Mouse (Mus musculus) layer of hippocampus, adult 8-10 months (tissue): ENCODE data around the gene Fam83d. TPM values are rescaled to one million over a fixed set of nuclear protein-coding genes. Genes with fewer than 3 reads are reported as not detected.

ENCODE experiments used
- DNase-seq, 2 experiments: peaks; one replicate each; pipeline ENCODE4 v3.0.0; 2022; ENCODE audit warnings: low spot score in 2 of 2
- total RNA-seq, 4 experiments: library from RNA; stranded (reverse); gene quantifications; 2 replicates each; pipeline ENCODE4 v1.2.4; 2022

Fam83d gene
- total RNA-seq, 4 experiments from 2014 or later = 2.3 to 4.0 (median 3.3) TPM

DNA sequence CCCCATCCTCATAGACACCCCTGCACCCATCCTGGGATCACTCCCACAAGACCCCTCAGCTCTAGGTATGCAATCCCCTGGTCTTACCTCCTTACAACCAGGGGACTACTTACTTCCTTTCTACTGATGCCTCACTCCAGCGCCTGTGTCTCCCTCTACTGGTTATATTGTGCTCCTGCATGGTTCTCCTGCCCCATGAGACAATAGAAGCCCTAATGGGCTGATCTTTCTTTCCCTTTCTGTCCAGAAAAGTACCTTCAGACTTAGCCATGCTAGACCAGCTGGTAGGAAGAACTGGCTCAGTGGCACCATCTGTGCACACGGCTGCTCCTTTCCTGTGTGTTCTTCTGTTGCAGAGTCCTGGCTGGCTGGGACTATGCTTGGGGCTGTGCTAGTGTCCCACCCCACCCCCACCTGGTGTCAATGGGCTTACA, 22.8 kb upstream of the Fam83d start:
- DNase-seq = peak; percentile 61 to 66

DNA sequence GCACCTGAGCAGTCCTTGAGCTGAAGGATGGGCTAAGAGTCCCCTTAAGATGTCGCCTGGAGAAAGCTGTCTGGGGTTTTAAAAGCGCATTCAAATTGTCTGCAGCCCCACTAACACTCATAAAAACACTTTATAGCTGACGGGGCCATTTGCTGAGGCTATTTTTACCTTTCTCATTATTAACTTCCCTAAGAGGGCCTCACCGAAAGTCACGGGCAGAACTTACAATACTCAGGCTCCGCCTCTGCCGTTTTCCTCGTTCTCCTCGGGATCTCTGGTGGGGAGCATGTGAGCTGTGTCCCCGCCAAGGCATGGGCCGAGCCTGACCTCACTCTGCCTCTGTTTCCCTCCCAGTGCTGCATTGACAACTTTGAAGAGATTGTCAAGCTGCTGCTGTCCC, 21.7 kb upstream of the Fam83d start:
- DNase-seq = no peak

DNA sequence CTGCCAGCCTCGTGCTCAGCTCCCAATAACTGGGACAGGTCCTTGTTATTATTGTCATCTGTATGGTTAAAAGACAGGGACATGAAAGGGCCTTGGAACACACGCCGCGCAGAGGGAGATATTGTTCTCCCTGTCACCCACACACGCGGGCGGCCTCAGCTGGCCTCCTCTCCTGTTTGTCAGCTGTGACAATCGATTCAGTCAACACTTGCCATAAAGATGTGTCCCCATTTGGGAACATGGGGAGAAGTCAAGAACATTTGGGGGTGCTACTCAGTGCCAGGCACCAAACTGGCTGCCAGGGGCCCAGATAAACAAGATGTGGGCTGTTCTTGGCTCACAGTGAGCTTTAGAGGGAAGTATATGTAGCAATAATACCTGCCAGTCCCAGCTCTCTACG, 18.5 kb upstream of the Fam83d start:
- DNase-seq = peak; percentile 81 to 87

DNA sequence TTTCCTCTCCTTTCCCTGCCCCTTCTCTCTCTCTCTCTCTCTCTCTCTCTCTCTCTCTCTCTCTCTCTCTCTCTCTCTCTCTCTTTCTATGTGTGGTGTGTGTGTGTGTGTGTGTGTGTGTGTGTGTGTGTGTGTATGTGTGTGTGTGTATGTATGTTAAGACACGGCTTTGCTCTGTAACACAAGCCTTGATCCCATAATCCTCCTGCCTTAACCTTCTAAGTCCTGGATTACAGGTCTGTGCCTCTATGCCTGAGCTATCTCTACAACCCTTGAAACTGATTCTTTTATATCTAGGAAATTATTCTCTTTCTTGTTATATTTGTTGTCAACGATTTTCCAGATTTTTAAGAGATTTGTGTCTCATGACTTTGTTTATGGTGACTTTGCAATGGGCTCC, 7.7 kb upstream of the Fam83d start:
- DNase-seq = no peak

DNA sequence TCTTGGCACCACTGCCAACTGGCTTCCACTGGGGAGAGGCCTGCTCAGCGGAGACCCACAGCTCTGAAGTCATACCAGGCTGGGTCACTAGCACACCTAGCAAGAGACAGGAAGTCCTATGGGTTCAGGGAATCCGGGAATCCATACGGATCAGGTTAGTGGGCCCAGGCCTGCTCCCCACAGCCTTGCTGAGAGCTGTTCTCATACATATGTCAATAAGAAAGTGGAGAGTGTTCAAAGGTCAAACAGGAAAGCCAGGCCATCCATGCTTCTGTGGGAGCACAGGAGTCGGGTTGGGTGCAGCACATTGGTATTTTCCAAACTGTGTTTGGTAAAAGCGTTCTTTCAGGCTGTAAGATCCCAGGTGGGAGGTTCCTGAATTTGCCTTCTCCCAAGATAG, 5.6 kb upstream of the Fam83d start:
- DNase-seq = no peak

DNA sequence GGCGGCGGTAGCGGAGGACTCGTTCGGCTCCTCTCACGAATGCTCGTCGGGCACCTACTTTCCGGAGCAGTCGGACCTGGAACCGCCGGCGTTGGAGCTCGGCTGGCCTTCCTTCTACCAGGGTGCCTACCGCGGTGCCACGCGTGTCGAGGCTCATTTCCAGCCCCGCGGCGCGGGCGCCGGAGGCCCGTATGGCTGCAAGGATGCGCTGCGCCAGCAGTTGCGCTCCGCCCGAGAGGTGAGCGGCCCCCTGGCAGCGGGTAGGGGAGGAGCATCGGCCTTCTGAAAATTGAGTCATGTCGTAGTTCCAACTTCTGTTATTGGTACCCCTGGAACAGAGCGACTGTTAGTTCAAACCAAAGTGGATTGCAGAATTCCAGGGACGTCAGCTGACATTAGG, 457 bp downstream of the Fam83d start:
- no peak for DNase-seq

DNA sequence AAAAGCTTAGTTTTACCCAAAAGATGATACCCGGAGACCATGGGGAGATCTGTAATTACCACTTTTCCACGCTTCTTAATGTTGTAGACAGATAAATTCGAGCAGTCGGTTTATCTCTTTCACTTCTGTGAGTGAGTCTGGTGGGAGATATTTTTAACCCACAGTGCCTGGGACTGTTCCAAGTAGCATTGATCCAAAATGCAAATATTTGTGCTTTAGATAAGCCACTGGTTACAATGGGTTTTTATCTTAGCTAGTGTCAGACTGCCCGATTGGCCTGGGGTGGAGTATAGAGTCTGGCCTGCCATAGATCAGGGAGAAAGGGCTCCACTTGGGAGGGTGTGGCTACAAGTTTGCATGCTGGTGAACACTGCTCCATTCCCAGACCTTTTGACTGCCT, 878 bp downstream of the Fam83d start:
- no peak for DNase-seq

DNA sequence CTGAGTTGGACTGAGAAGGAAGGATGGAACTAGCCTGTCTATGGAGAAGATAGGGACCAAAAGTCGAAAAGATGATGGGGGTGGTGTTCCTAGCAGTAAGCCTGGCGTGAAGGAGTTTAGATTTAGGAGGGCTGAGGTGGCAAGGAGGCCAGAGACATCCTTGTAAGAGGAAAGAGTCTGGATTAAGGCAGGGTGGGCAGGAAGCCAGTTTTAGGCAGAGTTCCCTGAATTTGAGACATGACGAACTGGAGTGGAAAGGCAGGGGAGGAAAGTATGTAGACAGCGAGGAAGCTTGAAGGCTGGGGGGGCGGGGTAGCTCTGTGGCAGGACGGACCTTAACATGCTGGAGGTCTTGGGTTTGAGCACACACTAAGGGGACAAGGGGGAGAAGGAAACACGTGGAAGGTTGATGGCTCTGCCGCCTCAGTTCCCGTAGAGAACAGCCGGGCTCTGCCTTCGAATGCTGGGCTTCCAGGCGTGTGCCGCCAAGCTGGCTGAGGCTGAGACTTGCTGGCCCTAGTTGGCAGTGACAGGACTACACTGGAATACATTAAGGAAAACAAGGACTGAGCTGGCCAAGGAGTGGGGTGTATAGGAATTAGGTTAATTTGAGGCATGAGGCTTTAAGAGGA, 2.3 kb downstream of the Fam83d start:
- DNase-seq = no peak

DNA sequence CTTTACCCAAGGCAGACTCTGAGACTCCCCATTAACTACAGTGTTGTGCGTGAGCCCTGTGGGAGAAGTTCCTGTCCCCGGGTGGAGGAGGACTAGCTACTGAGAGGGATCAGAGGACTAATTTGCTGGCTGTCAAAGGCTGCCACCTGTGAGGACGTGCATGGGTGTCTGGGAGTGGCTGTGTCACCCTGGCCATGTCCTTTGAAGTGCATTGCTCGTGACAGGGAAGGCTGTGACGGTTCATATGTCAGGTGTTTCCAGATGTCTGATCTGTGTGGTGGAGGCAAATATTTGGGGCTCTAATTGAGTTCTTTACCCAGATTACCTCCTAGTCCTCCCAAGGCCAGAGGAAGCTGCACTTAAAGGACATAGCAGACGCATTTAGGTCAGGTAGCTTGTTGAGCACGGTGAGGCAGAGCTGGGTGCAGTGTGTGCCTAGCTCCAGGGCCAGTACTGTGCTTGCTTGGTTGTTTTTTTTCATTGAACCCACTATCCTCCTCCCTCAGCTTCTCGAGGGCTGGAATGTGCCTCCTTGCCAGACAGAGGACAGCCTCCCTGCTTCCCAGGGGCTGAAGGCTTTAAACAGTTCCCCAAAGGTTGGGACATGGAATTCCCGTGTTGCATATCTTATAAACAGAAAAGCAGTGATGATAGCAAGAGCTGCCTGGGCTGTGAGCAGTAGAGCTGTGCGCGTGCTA, 3.3 kb downstream of the Fam83d start:
- DNase-seq = no peak

DNA sequence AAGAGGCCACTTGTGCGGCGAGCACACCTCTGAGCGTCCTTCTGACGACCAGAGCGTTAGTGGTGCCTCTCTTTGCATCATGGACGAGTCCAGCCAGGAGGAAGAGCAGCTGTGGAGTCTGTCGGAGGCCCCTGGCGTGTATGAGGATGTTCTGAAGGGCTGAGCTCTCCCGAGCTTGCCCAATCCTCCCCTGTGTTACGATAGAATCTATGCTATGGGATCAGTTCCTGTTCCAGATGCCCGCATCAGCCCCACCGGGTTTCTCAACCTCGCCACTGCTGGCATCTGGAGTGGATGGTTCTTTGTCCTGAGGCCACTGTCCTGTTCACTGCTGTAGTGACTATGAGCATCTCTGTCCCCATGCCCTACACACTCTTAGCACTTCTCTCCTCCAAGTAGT, 4.9 kb downstream of the Fam83d start:
- DNase-seq = no peak

DNA sequence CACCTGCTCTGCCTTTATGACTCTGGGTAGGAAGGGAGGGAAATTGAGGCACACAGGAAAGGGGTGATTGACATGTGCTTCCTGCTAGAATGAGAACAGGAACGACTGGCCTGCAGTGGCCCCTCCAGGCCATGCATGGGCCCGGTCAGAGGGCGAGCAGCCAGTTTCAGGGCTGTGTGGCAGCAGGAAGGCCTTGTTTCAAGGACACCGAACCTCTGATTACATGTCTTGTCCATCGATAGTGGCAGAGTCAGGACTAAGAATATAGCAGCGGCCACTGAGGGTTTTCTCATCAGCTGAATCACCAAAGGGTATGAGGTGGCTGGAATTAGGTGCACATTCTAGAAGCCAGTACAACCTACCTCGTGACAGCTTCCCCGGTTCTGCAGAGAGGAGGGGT, 7.0 kb downstream of the Fam83d start:
- DNase-seq = no peak

DNA sequence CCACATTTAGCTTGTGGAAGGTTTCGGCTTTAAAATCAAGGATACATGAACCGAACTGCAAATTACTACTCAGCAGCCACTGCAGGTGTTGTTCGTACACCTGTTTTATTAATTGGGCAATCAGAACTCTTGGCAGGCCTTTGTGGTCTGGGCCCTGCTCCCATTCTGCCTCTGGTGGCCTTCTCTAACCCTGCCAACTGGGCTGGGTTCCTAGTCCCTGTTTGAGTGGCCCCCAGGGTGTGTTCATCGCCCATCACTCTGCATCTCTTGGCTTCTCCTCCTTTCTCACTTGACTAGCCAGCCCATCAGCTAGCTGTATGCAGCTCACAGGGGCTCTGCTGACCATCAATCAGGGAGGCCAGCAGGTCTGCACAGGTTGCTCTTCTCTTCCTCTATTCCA, 8.8 kb downstream of the Fam83d start:
- DNase-seq = no peak

DNA sequence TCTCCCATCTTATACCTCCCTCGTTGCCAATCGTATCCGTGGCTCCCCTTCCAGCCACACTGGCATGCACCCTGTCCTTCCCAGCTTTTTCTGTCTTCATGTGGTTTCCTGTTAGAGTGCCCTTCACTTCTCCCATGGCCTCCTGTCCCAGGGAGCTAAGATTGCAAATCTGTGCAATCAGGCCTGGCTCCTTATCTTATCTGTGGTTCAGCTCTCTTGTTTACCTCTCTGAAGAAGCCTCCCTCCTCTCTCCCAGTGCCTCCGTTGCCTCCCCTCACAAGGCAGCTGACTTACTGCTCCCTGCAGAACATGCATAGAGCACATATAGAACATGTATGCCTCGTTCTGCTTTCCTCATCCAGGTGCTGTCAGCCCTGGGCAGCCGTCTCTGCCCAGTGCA, 9.6 kb downstream of the Fam83d start:
- DNase-seq = no peak

DNA sequence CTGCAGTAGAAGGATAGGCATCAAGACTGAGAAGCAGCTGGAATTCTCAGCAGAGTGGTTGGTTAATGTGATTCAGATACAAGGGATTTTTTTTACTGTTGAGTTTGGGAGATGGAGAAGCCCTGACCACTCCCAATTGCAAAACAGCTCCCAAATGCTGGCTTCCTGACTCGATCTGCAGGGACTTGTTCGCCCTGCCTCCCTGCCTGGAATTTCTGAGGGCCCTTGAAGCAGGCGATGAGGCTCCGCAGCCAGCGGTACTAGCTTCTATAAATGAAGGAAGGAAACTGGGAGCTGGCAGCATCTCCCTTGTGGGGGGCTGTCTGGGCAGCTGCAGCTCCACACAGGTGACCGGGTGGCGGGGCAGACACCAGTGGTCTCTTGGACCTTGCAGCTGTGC, 10.5 kb downstream of the Fam83d start:
- DNase-seq = no peak

DNA sequence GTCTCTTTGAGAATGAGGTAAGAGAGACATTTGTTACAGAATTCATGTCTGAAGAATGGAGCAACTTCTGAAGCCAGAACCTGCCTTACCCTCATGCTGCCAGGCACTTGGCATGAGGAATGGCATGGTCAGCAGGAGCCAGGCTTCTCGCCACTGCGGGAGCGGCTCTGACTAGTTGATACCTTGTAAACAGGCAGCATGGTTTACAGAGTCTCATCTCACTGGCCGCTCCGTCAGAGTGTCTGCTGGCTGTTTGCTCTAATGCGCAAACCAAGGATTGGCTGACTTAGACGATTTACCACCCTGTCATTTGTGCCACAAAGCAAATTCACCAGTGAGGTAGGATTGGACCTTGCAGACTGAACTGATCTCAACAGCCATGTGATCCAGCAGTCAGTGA, 13.2 kb downstream of the Fam83d start:
- no peak for DNase-seq

DNA sequence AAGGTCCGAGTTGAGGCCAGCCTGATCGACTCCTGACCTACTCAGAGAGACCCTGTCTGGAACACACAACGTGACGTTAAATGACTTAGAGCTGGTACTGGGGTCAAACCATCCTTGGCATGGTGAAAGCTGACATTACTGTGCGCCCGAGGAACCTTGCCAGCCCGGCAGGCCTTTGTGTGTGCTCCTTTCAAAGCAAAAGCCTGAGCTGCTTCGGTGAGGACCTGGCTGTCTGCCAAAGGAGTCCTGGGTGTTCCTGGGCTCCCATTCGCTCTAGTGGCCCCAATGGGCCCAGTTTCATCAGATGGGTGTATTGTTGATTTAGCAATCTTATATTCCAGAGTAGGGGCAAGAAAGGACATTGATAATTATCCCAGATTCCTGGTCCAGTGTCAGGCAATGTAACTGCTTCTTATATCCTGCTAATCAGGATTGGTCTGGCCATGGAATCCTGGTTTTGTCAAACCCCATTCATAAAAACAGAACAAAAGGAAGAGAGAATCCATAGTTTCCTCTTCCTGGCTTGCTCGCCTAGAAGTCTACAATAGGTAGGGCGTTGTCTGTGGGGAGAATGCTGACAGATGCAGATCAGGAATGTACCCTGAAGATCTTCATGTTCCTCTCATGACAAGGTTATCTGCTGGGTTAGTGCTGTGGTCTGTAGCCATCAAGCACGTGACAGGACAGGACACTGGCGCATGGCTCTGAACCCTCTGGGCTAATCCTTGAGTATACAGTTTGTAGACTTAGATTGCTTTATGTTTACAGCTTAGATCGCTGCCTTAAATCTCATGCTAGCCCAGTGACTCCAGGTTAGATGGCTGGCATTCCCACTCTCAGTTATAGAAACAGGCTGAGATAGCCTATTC, 19.3 kb downstream of the Fam83d start:
- no peak for DNase-seq

DNA sequence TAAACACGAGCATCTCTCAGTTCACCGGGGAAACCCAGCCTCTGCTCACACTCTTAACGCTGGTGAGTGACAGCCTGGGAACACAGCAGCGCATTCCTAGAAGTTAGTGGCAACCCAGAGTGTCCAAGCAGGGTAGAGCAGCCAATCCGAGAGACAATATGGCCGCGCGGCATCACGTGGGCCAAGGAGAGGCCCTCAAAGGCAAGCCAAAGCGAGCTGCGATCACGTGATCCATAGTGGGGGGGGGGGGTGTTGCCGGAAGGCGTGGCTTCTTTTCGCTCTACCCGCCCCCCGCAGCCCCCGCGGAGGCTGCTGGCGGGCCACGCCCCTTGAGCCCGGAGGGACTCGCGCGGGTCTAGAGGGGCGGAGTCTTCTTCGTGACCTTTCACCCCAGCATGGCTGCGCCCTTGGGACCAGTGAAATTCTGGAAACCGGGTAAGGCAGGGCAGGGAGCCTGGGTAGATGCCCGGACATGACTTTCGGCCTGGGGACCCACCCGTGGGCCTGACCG, 26.7 kb downstream of the Fam83d start, which contains the start of gene Dhx35:
Dhx35 (plus strand) TSS at position 314 of the 511 bp plus-strand sequence.
- DNase-seq = peak; percentile 95 to 97

DNA sequence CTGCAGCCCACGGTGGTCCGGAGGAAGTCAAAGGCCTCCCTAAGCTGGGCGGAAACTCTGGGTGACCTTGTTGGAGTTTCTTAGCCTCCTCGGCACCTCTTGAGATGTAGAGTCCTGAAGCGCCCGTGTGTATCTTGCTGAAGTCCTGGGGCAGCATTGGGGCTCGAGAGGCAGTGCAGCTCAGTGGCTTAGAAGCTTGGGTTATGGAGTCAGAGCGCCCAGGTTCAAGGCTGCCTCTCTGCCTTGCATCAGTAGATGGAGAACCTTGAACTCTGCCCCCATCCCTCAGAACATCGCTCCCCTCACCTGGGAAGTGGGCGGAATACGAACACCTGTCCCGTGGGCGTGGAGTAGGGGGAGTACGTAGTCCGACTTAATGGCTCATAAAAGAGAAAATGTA, 27.1 kb downstream of the Fam83d start:
- DNase-seq = peak; percentile 15 to 19

DNA sequence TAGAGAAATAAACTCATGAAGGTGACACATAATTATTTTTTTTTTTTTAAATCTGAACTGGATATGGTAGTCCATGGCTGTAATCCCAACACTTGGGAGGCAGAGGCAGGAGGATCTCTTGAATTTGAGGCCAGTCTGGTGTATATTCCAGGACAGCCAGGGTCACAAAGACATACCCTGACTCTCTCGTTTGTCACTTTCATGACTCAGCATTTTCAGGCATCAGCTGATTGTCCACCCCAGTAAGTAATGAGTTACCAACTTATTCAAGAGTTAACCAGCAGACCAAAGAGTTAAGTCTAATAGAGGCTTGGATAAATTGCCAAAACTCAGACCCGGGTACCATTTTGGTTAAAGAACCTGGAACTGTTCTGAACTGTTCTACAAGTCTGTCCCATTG, 28.0 kb downstream of the Fam83d start:
- DNase-seq = no peak

DNA sequence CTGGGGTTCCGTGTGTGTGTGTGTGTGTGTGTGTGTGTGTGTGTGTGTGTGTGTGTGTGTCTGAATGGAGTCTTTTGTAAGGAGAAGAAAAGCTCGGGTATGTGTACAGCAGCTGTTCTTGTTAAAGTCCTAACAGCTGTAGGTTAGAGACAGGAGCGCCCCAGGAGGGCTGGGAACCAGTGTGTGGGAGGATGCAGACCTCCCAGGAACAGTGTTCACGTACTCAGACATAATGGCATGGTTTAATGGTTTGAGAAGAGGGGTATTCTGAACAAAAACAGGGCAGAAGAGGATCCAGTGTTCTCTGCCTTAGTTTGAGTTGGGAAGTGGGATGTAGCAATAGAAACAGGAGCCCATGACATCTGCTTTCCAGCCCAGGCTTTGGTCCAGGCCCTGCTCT, 31.4 kb downstream of the Fam83d start:
- DNase-seq = no peak

DNA sequence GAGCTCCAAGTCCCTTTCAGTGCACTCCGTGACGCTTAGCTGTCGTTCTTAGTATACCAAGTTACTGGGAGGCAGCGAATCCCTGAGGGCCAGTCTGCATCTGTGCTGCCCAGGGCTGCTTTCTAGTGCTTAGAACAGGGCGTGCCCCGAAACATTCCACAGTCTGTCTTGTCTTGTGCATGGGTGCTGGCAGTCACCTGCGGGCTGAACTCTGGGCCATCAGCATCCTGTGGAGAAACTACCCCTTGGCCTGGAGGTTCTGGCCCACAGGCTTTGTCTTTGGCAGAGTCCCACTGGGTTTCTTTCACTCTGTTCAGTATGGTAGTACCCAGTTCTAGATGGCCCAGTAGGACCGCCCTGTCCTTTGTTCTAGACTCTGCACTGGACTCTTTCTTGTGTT, 32.9 kb downstream of the Fam83d start:
- no peak for DNase-seq

DNA sequence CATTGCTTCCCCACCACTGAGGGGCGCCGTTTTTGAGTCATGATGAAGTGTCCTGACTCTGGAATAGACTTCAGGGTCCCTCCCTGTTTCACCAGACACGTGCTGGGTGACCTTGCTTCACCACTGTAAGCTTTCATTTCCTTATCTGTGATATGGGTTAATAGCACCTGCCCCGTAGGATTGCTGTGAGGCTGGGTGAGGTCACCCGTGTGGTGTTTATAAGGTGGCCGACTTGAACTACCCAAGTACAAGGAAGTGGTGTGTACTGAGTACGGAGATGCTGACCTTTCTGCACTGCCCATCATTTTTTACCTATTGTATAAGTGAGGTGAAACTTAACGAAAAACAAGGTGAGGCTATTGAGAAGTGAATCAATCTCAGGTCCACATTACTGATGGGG, 35.7 kb downstream of the Fam83d start:
- no peak for DNase-seq
